Mouse (Mus musculus) small intestine, adult 2 months (tissue): ENCODE measurements around the gene Slc16a2.

Experiments used
- CTCF ChIP-seq: fragments of 200-500 bp; IDR thresholded peaks from 2 replicates; pipeline ENCODE4 v1.5.1; 2012; ENCODE audit warnings: low read depth, mild to moderate bottlenecking, control low read depth, inconsistent platforms, low read length, moderate library complexity, mixed read lengths; ENCODE audit not compliant: insufficient replicate concordance, insufficient read length; ENCODE audit errors: extremely low read depth
- POLR2A ChIP-seq: fragments of 200-500 bp; IDR thresholded peaks from 2 replicates; pipeline ENCODE4 v1.6.1; 2012; ENCODE audit warnings: low read depth, mild to moderate bottlenecking, control low read depth, inconsistent platforms, low read length, moderate library complexity

GRCm38 (mm10) chrX:103828836-103829235 lies 7.1 kb upstream of the Slc16a2 start:
- no peak for TF ChIP-seq POLR2A
- TF ChIP-seq CTCF, result no peak
